Mouse (Mus musculus): Measurements from ENCODE around the gene Arid5b.

Gene Arid5b

DNA sequence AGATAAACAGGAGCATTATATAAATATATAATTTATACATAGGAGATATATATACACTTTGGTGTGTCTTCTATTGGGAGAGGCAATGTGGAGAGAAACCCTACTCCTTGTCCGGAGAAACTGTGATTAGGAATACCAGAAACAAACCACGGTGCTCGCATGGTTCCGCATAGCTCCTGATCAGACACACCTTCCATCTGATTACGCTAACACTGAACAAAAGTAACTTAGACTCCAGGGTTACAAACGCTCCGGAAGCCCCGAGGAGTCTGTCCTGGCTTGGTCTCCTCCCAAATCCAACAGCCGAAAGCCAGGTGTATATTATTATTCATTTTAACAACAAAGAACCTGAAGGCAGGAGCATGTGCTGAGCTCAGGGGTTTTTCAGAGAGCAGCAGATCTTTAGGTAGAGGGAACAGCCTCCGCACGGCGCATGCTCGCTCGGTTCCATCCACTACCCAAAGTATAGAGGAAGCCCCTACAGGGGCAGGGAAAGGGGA is 41.5 kb downstream of the Arid5b start:
- no peak for DNase-seq (ENCODE audit: low spot score in 2 of 2)

GRCm38 (mm10) chr10:68231385-68232182 is 47.0 kb downstream of the Arid5b start:
- DNase-seq (ENCODE audit: low spot score in 2 of 2), result no peak

DNA sequence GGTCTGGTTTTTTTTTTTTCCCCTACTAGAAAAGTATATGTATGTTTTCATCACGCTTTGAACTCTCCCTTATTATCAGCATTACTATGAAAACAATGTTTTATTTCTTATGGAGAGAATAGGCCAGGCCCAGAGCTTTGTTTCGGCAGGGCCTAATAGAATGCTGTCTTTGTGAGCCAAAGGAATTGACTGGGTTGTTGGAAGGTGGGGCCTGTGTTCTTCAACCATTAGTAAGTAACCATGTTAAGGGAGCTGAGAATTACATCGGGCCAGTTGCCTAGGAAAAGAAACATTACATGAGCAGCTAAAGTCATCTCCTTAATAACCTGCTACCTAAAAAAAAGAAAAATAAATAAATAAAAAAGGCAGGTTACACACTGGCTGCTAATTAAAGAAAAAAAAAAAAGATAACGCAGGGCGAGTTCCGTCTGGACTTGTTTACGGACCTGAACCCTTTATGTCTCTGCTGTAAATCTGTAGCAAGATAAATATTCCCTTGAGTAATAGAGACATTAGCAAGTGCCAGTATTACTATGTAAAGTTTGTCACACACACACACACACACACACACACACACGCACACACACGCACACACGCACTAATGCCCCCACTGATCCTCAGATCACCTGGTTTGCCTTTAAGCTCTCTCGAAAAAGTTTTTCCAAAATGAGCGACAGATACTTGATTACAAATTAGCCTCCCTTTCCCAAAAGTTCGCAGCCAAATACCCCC is 47.7 kb downstream of the Arid5b start:
- no peak for DNase-seq (ENCODE audit: low spot score in 2 of 2)

- DNase-seq (ENCODE audit: low spot score in 2 of 2), result no peak
Measured at GRCm38 (mm10) chr10:68229640-68230565, 48.6 kb downstream of the Arid5b start.

GRCm38 (mm10) chr10:68222676-68223075 is 55.9 kb downstream of the Arid5b start:
- DNase-seq (ENCODE audit: low spot score in 2 of 2), result no peak

DNA sequence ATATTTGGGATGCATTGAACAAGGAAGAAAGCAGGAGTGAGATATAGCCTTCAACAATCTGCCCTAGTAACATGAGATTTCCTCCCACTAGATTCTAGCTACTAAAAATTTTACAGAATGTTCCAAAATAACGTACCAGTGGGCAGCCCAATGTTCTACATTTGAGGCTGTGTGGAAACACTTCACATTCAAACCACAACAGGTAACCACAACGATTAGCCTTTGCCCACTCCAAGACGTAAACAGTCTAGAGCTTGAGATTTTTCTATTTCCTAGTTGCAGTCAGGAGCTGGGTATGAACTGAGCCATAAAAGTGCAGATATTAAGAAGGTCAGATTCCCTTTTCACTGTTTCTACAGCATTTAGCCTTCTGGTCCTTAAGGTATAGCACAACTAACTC is 56.5 kb downstream of the Arid5b start:
- no peak for DNase-seq (ENCODE audit: low spot score in 2 of 2)

GRCm38 (mm10) chr10:68219327-68219726 is 59.2 kb downstream of the Arid5b start:
- no peak for DNase-seq (ENCODE audit: low spot score in 2 of 2)

GRCm38 (mm10) chr10:68218678-68219077 is 59.9 kb downstream of the Arid5b start:
- DNase-seq (ENCODE audit: low spot score in 2 of 2), result no peak

DNA sequence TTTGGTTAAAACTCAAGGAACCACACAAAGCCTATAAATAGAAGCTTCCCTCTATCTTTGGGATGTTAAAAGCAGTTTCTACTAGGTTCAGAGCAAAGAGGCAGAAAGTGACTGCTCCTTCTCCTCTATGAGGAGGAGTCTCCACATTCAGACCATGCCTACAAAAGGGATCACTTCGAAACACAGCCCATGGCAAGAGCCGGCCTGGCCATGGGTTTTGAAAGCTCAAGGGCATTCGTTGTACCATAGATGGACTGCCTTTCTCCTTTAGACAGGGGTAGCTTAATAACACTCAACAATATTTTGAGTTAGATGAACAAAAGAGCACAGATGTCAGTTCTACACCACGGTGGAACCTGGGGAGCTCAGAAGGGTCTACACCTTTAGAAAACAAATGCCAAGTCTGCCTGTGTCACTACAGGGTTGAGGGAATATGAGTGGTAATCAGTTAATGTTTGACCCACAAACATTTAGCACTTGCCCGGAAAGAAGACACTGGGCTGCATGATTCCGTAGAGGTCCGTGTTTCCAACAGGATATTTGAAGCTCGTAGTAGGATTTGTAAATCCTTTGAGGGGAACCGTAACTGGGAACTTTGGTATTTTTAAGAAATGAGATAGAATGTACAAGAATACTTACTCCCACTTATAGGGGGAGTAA is 63.6 kb downstream of the Arid5b start:
- no peak for DNase-seq (ENCODE audit: low spot score in 2 of 2)

DNA sequence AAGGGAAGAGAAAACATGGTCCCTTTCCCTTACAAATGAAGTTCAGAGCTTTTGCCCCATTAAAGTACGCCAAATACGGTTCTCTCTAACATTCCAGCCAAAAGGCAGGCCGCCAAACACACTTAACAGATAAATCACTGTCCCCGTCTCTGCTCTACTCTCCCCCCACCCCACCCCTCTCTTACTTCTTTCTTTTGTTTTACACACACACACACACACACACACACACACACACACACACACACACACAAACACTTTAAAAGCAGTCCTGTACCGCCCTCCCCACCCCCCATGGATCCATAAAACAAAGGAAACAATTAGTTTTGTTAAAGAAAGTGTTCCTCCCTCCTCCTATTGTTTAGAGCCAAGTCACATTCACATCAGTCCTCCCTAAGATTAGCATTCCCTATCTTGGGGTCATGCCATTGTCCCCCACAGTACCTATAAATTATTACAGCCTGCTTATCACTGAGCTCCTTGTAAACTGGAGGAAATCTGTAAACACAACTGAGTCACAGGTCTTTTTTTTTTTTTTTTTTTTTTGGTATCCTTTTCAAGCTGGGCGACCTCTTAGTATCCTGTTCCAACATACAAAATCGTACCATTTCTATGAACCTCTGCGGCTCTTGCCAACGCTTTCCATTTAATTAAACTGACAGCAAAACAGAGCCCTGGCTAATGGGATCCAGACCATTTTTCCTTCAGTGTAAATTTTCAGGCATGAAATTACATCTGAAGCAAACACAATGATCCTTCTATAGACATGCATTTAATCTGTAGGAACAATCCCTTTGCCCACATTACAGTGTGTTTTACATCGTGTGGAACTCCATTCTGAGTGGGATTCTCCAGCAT is 66.3 kb downstream of the Arid5b start:
- no peak for DNase-seq (ENCODE audit: low spot score in 2 of 2)

DNA sequence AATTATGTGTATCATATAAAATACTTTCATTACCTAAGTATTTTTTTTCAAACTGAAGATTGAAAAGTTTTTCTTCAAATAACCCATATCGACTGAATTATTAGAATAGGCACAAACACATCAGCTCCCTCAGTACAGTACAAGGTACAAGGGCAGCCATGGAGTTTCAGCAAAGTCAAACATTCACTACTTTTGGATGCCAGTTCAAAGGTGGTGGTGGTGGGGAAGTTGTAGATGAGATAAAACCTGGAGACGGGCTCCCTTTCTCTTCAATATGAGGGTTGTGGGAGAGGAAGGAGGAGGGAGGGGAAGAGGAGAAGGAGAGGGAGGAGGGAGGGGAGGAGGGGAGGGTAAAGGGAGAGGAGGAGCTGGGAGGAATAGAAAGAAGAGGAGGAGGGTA is 67.0 kb downstream of the Arid5b start:
- DNase-seq (ENCODE audit: low spot score in 2 of 2), result no peak

DNA sequence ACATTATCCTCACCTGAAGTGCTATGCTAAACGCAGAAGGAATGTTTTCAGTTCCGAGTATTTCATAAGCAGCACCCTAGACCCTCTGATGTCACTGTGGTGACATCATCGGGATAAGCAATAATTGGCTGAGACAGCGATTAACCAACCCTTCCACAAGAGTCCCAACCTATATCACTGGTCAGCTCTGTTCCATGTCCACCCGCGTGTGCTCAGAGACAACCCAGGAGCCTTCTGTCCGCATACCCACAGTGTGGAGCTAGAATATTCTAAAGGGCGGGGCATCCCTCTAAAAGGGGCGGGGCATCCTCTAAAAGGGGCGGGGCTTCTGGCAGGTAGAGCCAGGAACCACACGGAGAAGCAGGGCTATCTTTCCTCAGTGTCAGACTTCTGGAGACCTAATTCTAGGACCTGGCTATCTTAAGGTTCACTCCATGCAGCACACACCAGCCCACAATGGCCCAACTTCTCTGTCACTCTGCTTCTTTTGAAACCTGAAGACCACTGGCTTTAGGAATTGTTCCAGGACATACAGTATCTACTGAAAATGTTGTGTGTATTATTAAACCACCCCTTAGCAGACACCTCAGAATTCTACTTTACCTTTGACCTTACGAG is 68.4 kb downstream of the Arid5b start:
- no peak for DNase-seq (ENCODE audit: low spot score in 2 of 2)

- DNase-seq (ENCODE audit: low spot score in 2 of 2), result no peak
Measured at GRCm38 (mm10) chr10:68208670-68209065, 69.9 kb downstream of the Arid5b start.

DNA sequence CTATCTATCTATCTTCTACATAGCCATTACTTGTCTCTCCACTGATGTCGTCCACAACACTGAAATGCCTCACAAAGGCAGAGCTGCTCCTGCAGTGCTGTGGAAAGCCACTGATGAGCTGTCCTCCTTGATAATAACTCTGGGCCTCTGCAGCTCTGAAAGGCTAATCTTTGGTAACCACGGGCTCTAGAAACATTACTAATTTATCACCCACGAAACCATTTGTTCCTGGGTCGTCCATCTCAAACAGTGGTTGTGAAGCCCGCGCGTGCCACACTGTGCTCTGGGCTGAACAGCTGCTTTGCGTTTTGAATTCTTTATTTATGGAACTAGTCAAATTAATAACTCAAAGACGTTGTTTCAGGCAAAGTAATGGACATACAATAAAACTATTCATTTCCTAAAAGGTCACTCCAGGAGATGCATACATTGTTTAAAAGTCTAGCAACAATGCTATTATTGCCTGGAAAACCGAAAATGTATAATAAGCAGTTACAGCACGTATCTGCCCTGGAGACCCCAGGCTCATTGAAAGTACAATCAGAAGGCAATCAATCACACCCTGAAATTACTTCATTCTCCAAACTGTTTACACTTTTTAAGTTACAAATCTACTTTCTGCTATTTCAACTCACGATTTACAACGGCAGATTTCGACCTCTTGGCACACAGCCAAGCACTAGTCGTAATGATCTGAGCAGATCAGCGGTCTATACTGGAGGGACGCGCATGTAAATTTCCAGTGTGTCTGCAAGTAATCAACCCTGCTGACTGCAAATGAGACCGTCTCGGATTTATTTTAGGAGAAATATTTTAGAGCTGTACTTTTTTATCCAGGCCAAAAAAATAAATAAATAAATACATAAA is 70.5 kb downstream of the Arid5b start:
- no peak for DNase-seq (ENCODE audit: low spot score in 2 of 2)

- no peak for DNase-seq (ENCODE audit: low spot score in 2 of 2)
Measured at GRCm38 (mm10) chr10:68204391-68204790, 74.1 kb downstream of the Arid5b start.

DNA sequence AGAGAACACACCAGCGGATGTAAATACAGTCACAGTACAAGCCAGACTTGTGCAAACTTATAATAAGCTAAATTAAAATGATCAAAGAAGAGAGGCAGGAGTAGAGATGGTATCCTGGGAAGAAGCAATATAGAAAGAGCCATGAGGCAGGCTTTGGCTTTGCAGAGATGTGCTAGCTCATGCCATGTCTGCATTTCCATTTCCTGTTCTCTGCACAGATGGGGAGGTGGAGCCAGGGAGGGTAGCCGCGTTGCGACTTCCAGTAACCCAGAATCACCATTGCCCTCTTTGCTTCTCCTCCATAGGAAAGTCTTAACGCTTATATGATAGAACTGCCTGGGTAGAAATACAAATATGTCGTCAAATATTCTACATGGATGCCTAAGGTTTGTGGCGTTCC is 74.7 kb downstream of the Arid5b start:
- no peak for DNase-seq (ENCODE audit: low spot score in 2 of 2)

GRCm38 (mm10) chr10:68203322-68203721 is 75.2 kb downstream of the Arid5b start:
- no peak for DNase-seq (ENCODE audit: low spot score in 2 of 2)

DNA sequence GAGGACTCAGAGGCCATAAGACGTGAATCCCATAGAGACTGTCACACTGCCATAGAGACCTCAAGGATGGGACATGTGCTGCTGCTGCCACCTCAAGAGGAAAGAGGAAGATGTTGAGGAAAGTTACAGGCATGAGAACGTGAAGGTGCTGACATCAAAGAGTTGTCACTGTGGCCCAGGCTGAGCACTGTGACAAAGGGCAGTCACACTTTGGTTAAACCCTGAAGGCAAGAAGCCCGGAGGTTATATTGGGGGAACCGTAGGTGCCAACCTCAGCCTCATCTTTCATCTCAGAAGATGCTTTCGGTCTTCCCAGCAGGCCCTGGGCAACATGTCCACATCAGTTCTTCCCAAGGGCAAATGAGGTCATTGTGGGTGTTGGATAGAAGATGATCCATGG is 79.1 kb downstream of the Arid5b start:
- DNase-seq (ENCODE audit: low spot score in 2 of 2), result no peak

DNA sequence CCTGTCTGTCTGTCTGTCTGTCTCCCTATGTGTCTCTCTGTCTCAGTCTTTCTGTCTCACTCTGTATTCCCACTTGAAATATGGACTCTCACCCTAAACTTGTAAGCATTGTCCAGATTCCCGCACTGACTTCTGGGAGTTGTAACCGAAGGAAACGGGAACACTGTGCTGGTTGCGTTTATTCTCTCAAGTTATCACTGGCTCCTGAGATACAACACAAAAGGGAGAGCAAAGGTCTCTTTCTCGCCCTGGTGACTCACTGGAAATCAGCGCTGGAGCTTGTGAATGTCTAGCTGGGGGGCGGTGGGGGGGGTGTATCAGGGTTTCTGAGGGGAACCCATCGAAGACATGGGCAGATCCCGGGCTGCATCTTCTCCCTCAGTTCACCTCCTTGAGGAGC is 82.2 kb downstream of the Arid5b start:
- DNase-seq (ENCODE audit: low spot score in 2 of 2), result no peak

Data from frontal cortex, postnatal 10 days (tissue).